Mouse (Mus musculus): ENCODE measurements around the gene Nceh1. TPM values are rescaled to one million over a fixed set of nuclear protein-coding genes. Genes with fewer than 3 reads are reported as not detected.

The Nceh1 gene
- polyA plus RNA-seq, 1 experiment from 2014 or later: 11.4 TPM

- H3K27ac ChIP-seq (ENCODE audit: low read depth, low read length): no peak overlapping the region
- 82% methylated on average over 7 of the region's 7 CpGs for WGBS (ENCODE audit: insufficient replicate concordance)
- H3K27me3 ChIP-seq (ENCODE audit: control insufficient read depth, insufficient read depth, low read length): no peaks in the 10 kb centered on the region
- no peaks in the 10 kb centered on the region for H3K36me3 ChIP-seq (ENCODE audit: control insufficient read depth, insufficient read depth, low read length)
- no peak overlapping the region for H3K9ac ChIP-seq (ENCODE audit: low read depth, low read length)
- no peak overlapping the region for H3K4me3 ChIP-seq (ENCODE audit: low read depth, low read length)
- H3K4me2 ChIP-seq: no peak overlapping the region
- no peaks in the 10 kb centered on the region for H3K9me3 ChIP-seq (replicated peaks; ENCODE audit: control insufficient read depth, low read length)
- H3K4me1 ChIP-seq (ENCODE audit: control insufficient read depth, insufficient read depth, low read length): no peaks in the 10 kb centered on the region
- no peak for ATAC-seq (replicated peaks; ENCODE audit: insufficient number of reproducible peaks, low FRiP score, low TSS enrichment)
Measured at GRCm38 (mm10) chr3:27310973-27311372, 128.2 kb downstream of the Nceh1 start.

DNA sequence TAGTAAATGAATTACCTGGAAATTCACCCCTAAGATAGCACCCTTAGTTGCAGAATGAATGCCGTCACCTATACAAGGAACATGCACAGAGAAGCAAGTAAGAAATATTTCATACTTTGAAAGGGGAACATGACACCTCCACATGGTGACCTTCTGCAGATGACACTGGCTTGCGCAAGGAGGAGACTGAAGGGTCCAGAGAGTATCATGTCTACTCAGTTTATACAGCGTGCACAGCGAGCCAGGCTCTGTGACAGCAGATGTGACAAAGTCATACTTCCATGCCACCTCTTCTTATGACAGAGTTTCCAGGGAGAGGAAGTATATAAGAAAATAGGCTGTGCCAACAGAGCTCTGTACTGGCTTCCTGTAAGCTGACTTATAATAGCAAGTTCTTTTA is 128.7 kb downstream of the Nceh1 start:
- Histone ChIP-seq H3K36me3 (ENCODE audit: control insufficient read depth, insufficient read depth, low read length) (no peaks in the 10 kb centered on the region), H3K27me3 (ENCODE audit: control insufficient read depth, insufficient read depth, low read length) (no peaks in the 10 kb centered on the region), H3K4me1 (ENCODE audit: control insufficient read depth, insufficient read depth, low read length) (no peaks in the 10 kb centered on the region), H3K9me3 (replicated peaks; ENCODE audit: control insufficient read depth, low read length) (no peaks in the 10 kb centered on the region), H3K4me2 (no peak overlapping the region), H3K9ac (ENCODE audit: low read depth, low read length) (no peak overlapping the region), H3K4me3 (ENCODE audit: low read depth, low read length) (no peak overlapping the region), H3K27ac (ENCODE audit: low read depth, low read length) (no peak overlapping the region)
- no peak for ATAC-seq (replicated peaks; ENCODE audit: insufficient number of reproducible peaks, low FRiP score, low TSS enrichment)
- 88% methylated on average over 4 of the region's 4 CpGs for WGBS (ENCODE audit: insufficient replicate concordance)

- Histone ChIP-seq H3K4me1 (ENCODE audit: control insufficient read depth, insufficient read depth, low read length) (0 out of 2 replicates have a peak, but pooled peaks cover 5% of the 10 kb centered on the region), H3K27ac (ENCODE audit: low read depth, low read length) (no peak overlapping the region), H3K9me3 (replicated peaks; ENCODE audit: control insufficient read depth, low read length) (no peaks in the 10 kb centered on the region), H3K36me3 (ENCODE audit: control insufficient read depth, insufficient read depth, low read length) (no peaks in the 10 kb centered on the region), H3K4me3 (ENCODE audit: low read depth, low read length) (no peak overlapping the region), H3K27me3 (ENCODE audit: control insufficient read depth, insufficient read depth, low read length) (no peaks in the 10 kb centered on the region), H3K9ac (ENCODE audit: low read depth, low read length) (no peak overlapping the region), H3K4me2 (no peak overlapping the region)
- 53% methylated on average over 2 of the region's 2 CpGs for WGBS (ENCODE audit: insufficient replicate concordance)
- ATAC-seq (replicated peaks; ENCODE audit: insufficient number of reproducible peaks, low FRiP score, low TSS enrichment): no peak
Measured at GRCm38 (mm10) chr3:27314506-27315164, 131.9 kb downstream of the Nceh1 start.

DNA sequence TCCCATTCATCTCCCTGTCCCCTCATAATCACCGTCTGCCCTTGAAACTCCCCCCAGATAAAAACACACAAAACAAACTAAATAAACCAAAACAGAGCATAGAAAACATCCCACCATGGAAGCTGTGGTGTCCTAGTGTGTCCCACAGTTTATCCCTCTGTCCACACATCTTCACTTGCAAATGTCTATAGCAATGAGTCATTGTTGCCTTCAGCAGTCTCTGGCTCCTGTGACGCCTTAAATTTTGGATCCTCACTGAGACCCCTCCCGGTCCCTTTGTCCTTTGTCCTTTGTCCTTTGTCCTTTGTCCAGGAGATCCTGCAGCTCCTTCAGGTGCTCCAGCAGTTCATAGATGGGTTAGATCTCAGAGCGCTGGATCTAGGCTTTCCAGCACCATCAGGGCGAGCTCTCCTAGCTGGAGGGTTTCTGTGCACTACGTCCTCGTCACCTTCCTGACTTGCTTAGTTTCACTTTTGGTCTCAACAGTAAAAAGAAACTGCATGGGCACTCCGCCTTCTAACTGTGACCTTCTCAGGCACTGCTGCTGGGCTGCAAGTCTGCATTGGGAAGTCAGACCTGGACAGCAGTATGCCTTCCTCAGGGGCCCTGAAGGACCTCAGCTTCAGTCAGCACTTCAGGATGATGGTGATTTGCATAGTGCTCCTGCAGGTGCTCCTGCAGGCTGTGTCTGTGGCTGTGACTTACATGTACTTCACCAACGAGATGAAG is 134.0 kb downstream of the Nceh1 start, which contains the start of gene Tnfsf10:
Gene Tnfsf10, plus strand, starts transcription at position 470 of the 729 bp plus-strand sequence.
- Histone ChIP-seq H3K4me1 (ENCODE audit: control insufficient read depth, insufficient read depth, low read length) (0 out of 2 replicates have a peak, but pooled peaks cover 5% of the 10 kb centered on the region), H3K9ac (ENCODE audit: low read depth, low read length) (no peak within 1 kb of the TSS), H3K4me3 (ENCODE audit: low read depth, low read length) (no peak within 1 kb of the TSS), H3K4me2 (no peak within 1 kb of the TSS), H3K27ac (ENCODE audit: low read depth, low read length) (no peak within 1 kb of the TSS), H3K27me3 (ENCODE audit: control insufficient read depth, insufficient read depth, low read length) (no peaks in the 10 kb centered on the region), H3K36me3 (ENCODE audit: control insufficient read depth, insufficient read depth, low read length) (no peaks in the 10 kb centered on the region), H3K9me3 (replicated peaks; ENCODE audit: control insufficient read depth, low read length) (no peaks in the 10 kb centered on the region)
- 68% methylated on average over 9 of the region's 9 CpGs for WGBS (ENCODE audit: insufficient replicate concordance)
- ATAC-seq (replicated peaks; ENCODE audit: insufficient number of reproducible peaks, low FRiP score, low TSS enrichment): no peak

DNA sequence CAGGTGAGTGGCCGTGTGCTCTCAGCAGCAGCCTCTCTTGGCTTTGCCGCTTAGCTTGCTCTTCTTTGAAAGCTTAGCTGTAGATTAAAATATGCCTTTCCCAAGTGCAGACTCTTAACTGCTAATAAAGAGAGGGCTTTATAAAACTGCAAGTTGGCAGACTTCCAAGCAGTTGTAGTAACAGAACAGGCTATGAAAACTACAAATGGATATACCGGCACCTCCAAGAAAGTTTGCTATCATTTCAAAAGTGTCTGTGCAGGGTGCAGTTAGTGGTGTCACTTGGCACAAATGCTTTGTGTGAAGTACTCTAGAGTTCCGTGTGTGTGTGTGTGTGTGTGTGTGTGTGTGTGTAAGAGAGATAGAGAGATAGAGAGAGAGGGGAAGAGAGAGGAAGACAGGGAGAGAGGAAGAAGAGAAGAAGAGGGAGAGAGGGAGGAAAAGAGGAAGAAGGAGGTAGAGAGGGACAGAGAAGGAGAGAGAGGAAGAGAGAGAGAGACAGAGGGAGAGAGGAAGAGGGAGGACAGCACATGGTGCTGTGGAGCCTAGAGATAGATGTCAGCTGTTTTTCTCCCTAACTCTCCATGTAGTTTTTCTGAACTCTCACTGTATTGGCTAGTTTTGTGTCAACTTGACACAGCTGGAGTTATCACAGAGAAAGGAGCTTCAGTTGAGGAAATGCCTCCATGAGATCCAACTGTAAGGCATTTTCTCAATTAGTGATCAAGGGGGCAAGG is 134.7 kb downstream of the Nceh1 start:
- 63% methylated on average over 4 of the region's 4 CpGs for WGBS (ENCODE audit: insufficient replicate concordance)
- Histone ChIP-seq H3K4me1 (ENCODE audit: control insufficient read depth, insufficient read depth, low read length) (0 out of 2 replicates have a peak, but pooled peaks cover 5% of the 10 kb centered on the region), H3K36me3 (ENCODE audit: control insufficient read depth, insufficient read depth, low read length) (no peaks in the 10 kb centered on the region), H3K27ac (ENCODE audit: low read depth, low read length) (no peak overlapping the region), H3K4me2 (no peak overlapping the region), H3K4me3 (ENCODE audit: low read depth, low read length) (no peak overlapping the region), H3K27me3 (ENCODE audit: control insufficient read depth, insufficient read depth, low read length) (no peaks in the 10 kb centered on the region), H3K9me3 (replicated peaks; ENCODE audit: control insufficient read depth, low read length) (no peaks in the 10 kb centered on the region), H3K9ac (ENCODE audit: low read depth, low read length) (no peak overlapping the region)
- ATAC-seq (replicated peaks; ENCODE audit: insufficient number of reproducible peaks, low FRiP score, low TSS enrichment): no peak

GRCm38 (mm10) chr3:27319650-27320049 is 136.9 kb downstream of the Nceh1 start:
- H3K36me3 ChIP-seq (ENCODE audit: control insufficient read depth, insufficient read depth, low read length): no peaks in the 10 kb centered on the region
- H3K9ac ChIP-seq (ENCODE audit: low read depth, low read length): no peak overlapping the region
- ATAC-seq (replicated peaks; ENCODE audit: insufficient number of reproducible peaks, low FRiP score, low TSS enrichment): no peak
- H3K9me3 ChIP-seq (replicated peaks; ENCODE audit: control insufficient read depth, low read length): no peaks in the 10 kb centered on the region
- H3K4me3 ChIP-seq (ENCODE audit: low read depth, low read length): no peak overlapping the region
- H3K4me1 ChIP-seq (ENCODE audit: control insufficient read depth, insufficient read depth, low read length): 0 out of 2 replicates have a peak, but pooled peaks cover 5% of the 10 kb centered on the region
- no peak overlapping the region for H3K27ac ChIP-seq (ENCODE audit: low read depth, low read length)
- no CpG with 5 or more reads among the region's 1 CpGs for WGBS (ENCODE audit: insufficient replicate concordance)
- no peaks in the 10 kb centered on the region for H3K27me3 ChIP-seq (ENCODE audit: control insufficient read depth, insufficient read depth, low read length)
- H3K4me2 ChIP-seq: no peak overlapping the region

DNA sequence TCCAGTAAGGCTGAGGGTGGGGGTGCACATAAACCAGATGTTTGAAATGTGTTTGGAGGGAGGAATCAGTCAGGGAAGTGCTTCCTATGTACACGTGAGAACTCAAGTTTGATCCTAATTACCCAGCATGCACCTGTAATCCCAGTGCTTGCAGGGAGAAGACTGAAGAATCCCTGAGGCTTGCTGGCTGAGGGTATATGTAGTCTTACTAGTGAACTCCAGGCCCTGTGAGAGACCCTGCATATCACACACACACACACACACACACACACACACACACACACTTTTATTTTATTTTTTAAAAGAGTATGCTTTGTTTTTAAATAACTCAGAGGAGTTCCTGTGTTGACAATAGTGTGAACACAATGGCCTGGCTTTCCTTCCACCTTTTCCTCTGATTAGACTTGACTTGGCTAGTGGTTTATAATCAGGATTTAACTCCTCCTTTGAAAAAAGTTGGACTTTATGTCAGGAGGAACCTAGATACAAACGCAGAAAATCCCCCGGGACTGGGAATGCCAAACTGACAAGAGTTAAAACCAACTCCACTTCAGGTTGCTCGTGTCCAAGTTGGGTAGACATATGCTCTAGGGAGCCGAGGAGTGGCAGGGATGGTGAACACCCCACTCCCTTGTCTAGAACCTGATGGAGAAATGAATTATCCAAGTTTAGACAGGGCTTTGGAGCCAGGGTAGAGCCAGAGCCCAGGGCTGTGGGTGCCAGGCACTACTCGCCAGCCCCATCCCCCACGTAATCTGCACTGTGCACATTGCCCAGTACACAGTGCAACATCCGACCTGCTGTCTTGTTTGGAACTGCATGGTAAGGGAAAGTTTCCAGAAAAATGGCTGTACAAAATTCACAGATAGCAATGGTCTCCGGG is 138.1 kb downstream of the Nceh1 start:
- no peak overlapping the region for H3K4me3 ChIP-seq (ENCODE audit: low read depth, low read length)
- no peaks in the 10 kb centered on the region for H3K36me3 ChIP-seq (ENCODE audit: control insufficient read depth, insufficient read depth, low read length)
- H3K4me1 ChIP-seq (ENCODE audit: control insufficient read depth, insufficient read depth, low read length): 0 out of 2 replicates have a peak, but pooled peaks cover 5% of the 10 kb centered on the region
- no peaks in the 10 kb centered on the region for H3K9me3 ChIP-seq (replicated peaks; ENCODE audit: control insufficient read depth, low read length)
- no peak overlapping the region for H3K9ac ChIP-seq (ENCODE audit: low read depth, low read length)
- no peak overlapping the region for H3K27ac ChIP-seq (ENCODE audit: low read depth, low read length)
- no peaks in the 10 kb centered on the region for H3K27me3 ChIP-seq (ENCODE audit: control insufficient read depth, insufficient read depth, low read length)
- ATAC-seq (replicated peaks; ENCODE audit: insufficient number of reproducible peaks, low FRiP score, low TSS enrichment): no peak
- 70% methylated on average over 9 of the region's 9 CpGs for WGBS (ENCODE audit: insufficient replicate concordance)
- H3K4me2 ChIP-seq: no peak overlapping the region

DNA sequence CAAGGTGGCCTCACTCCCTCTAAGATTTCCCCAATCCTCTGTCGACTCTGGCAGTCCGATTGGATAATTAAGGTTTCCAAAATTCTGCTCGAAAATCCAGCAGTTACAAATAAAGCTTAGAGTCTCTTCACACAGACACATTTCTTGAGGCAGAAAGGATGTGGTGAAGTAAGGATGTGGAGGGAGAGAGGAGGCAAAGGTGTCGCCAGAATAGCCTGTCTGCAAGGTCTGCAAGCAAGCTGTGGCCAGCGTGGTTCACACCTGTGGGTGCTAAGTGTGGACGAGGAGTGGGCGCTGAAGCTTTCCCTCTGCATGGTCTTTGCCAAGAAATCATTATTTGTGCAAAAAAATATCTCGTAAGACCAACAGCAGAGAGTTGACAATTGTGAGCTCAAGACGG is 139.8 kb downstream of the Nceh1 start:
- Histone ChIP-seq H3K9me3 (replicated peaks; ENCODE audit: control insufficient read depth, low read length) (no peaks in the 10 kb centered on the region), H3K4me2 (no peak overlapping the region), H3K4me1 (ENCODE audit: control insufficient read depth, insufficient read depth, low read length) (no peaks in the 10 kb centered on the region), H3K9ac (ENCODE audit: low read depth, low read length) (no peak overlapping the region), H3K36me3 (ENCODE audit: control insufficient read depth, insufficient read depth, low read length) (no peaks in the 10 kb centered on the region), H3K27ac (ENCODE audit: low read depth, low read length) (no peak overlapping the region), H3K27me3 (ENCODE audit: control insufficient read depth, insufficient read depth, low read length) (no peaks in the 10 kb centered on the region), H3K4me3 (ENCODE audit: low read depth, low read length) (no peak overlapping the region)
- no peak for ATAC-seq (replicated peaks; ENCODE audit: insufficient number of reproducible peaks, low FRiP score, low TSS enrichment)
- 73% methylated on average over 9 of the region's 9 CpGs for WGBS (ENCODE audit: insufficient replicate concordance)
